Mouse (Mus musculus): ENCODE measurements around the gene Atp6v0d1. TPM values are rescaled to one million over a fixed set of nuclear protein-coding genes. Genes with fewer than 3 reads are reported as not detected.

Atp6v0d1 gene
- total RNA-seq, 1 experiment = 85.5 TPM

DNA sequence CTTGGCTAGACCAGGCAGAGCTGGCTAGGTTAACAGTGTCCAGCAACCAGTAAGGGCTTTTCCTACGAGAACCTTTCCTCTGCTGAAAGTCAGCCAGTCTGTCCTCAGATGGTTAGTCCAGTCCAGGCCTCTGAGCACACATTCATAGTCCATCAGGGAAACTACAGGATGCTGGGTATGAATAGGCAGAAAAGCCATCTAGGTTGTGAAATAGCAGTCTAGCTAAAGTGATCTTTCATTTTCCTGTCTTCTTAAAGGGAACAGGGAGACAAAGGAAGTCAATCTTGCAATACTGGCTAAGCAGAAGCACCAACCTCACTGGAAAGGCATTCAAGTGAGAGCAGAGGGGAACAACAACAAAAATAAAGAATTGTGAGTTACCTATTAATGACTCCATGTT, 13.0 kb downstream of the Atp6v0d1 start:
- no peak for TF ChIP-seq HCFC1 (IDR thresholded peaks at IDR 0.05; ENCODE audit: borderline replicate concordance, insufficient read depth, low read length)
- no peak for TF ChIP-seq ZNF384 (IDR thresholded peaks at IDR 0.05; ENCODE audit: low read depth, low read length)
- no peak for TF ChIP-seq CHD2 (IDR thresholded peaks at IDR 0.05; ENCODE audit: low read depth, low read length)
- no peak for TF ChIP-seq ZC3H11A (IDR thresholded peaks at IDR 0.05; ENCODE audit: borderline replicate concordance, low read depth, low read length)
- no peak for TF ChIP-seq MAFK (IDR thresholded peaks at IDR 0.05; ENCODE audit: insufficient read depth, low read depth, low read length)
- H3K4me1 ChIP-seq (ENCODE audit: control insufficient read depth in 2 of 2, insufficient read depth in 2 of 2, low read length in 2 of 2, poor library complexity in 1 of 2) = peaks cover 0 to 5% of the 10 kb centered on the region in 2 experiments; a peak in 1 of 4 replicates
- H3K4me3 ChIP-seq (ENCODE audit: insufficient read depth in 1 of 2, low read depth in 1 of 2, low read length in 2 of 2, poor library complexity in 1 of 2, severe bottlenecking in 1 of 2) = no peak overlapping the region
- H3K36me3 ChIP-seq (ENCODE audit: control insufficient read depth, insufficient read depth, low read length, poor library complexity, severe bottlenecking) = peaks cover 3% of the 10 kb centered on the region; the same call in 1 of the 2 replicates
- no peak for DNase-seq (ENCODE audit: low read depth, low spot score)
- no peak overlapping the region for H3K27ac ChIP-seq (ENCODE audit: insufficient read depth, low read depth, low read length, poor library complexity, severe bottlenecking)
- no peak overlapping the region for H3K9ac ChIP-seq (ENCODE audit: insufficient read depth, low read depth, low read length, poor library complexity, severe bottlenecking)
- in situ Hi-C loops (cut with MboI; ENCODE audit: low sequenced_read_pairs in 2 of 2, unreplicated experiment in 2 of 2) = loop anchor here in 1 of 2 experiments (5.0 kb wide), 1 partner anchor 66 kb away; no protein-coding TSS in a partner anchor
- no peaks in the 10 kb centered on the region for H3K9me3 ChIP-seq (ENCODE audit: control insufficient read depth, insufficient read depth, low read depth, low read length)

GRCm38 (mm10) chr8:105552032-105552431, 13.8 kb downstream of the Atp6v0d1 start:
- Histone ChIP-seq H3K9me3 (ENCODE audit: control insufficient read depth, insufficient read depth, low read depth, low read length) (no peaks in the 10 kb centered on the region), H3K9ac (ENCODE audit: insufficient read depth, low read depth, low read length, poor library complexity, severe bottlenecking) (no peak overlapping the region), H3K36me3 (ENCODE audit: control insufficient read depth, insufficient read depth, low read length, poor library complexity, severe bottlenecking) (peaks cover 3% of the 10 kb centered on the region; the same call in 1 of the 2 replicates), H3K4me3 (ENCODE audit: insufficient read depth in 1 of 2, low read depth in 1 of 2, low read length in 2 of 2, poor library complexity in 1 of 2, severe bottlenecking in 1 of 2) (no peak overlapping the region), H3K27ac (ENCODE audit: insufficient read depth, low read depth, low read length, poor library complexity, severe bottlenecking) (no peak overlapping the region), H3K4me1 (ENCODE audit: control insufficient read depth in 2 of 2, insufficient read depth in 2 of 2, low read length in 2 of 2, poor library complexity in 1 of 2) (peaks cover 0 to 5% of the 10 kb centered on the region in 2 experiments; a peak in 1 of 4 replicates)
- no peak for TF ChIP-seq ZNF384 (IDR thresholded peaks at IDR 0.05; ENCODE audit: low read depth, low read length)
- no peak for TF ChIP-seq ZC3H11A (IDR thresholded peaks at IDR 0.05; ENCODE audit: borderline replicate concordance, low read depth, low read length)
- no peak for TF ChIP-seq HCFC1 (IDR thresholded peaks at IDR 0.05; ENCODE audit: borderline replicate concordance, insufficient read depth, low read length)
- TF ChIP-seq CHD2 (IDR thresholded peaks at IDR 0.05; ENCODE audit: low read depth, low read length) = no peak
- no peak for TF ChIP-seq MAFK (IDR thresholded peaks at IDR 0.05; ENCODE audit: insufficient read depth, low read depth, low read length)
- DNase-seq (ENCODE audit: low read depth, low spot score) = no peak
- in situ Hi-C loops (cut with MboI; ENCODE audit: low sequenced_read_pairs in 2 of 2, unreplicated experiment in 2 of 2) = loop anchor here in 1 of 2 experiments (5.0 kb wide), 1 partner anchor 65 kb away; no protein-coding TSS in a partner anchor

GRCm38 (mm10) chr8:105550083-105550482, 15.8 kb downstream of the Atp6v0d1 start:
- no peaks in the 10 kb centered on the region for H3K9me3 ChIP-seq (ENCODE audit: control insufficient read depth, insufficient read depth, low read depth, low read length)
- DNase-seq (ENCODE audit: low read depth, low spot score) = no peak
- in situ Hi-C loops (cut with MboI; ENCODE audit: low sequenced_read_pairs in 2 of 2, unreplicated experiment in 2 of 2) = loop anchor here in 1 of 2 experiments (5.0 kb wide), 1 partner anchor 63 kb away; no protein-coding TSS in a partner anchor
- no peak overlapping the region for H3K9ac ChIP-seq (ENCODE audit: insufficient read depth, low read depth, low read length, poor library complexity, severe bottlenecking)
- TF ChIP-seq ZNF384 (IDR thresholded peaks at IDR 0.05; ENCODE audit: low read depth, low read length) = no peak
- no peak for TF ChIP-seq ZC3H11A (IDR thresholded peaks at IDR 0.05; ENCODE audit: borderline replicate concordance, low read depth, low read length)
- no peak overlapping the region for H3K27ac ChIP-seq (ENCODE audit: insufficient read depth, low read depth, low read length, poor library complexity, severe bottlenecking)
- H3K4me3 ChIP-seq (ENCODE audit: insufficient read depth in 1 of 2, low read depth in 1 of 2, low read length in 2 of 2, poor library complexity in 1 of 2, severe bottlenecking in 1 of 2) = no peak overlapping the region
- peaks cover 0 to 2% of the 10 kb centered on the region in 2 experiments; a peak in 1 of 4 replicates for H3K4me1 ChIP-seq (ENCODE audit: control insufficient read depth in 2 of 2, insufficient read depth in 2 of 2, low read length in 2 of 2, poor library complexity in 1 of 2)
- peaks cover 3% of the 10 kb centered on the region; the same call in 1 of the 2 replicates for H3K36me3 ChIP-seq (ENCODE audit: control insufficient read depth, insufficient read depth, low read length, poor library complexity, severe bottlenecking)

- DNase-seq (ENCODE audit: low read depth, low spot score) = no peak
- no peaks in the 10 kb centered on the region for H3K4me1 ChIP-seq (ENCODE audit: control insufficient read depth in 2 of 2, insufficient read depth in 2 of 2, low read length in 2 of 2, poor library complexity in 1 of 2)
- no peak overlapping the region for H3K27ac ChIP-seq (ENCODE audit: insufficient read depth, low read depth, low read length, poor library complexity, severe bottlenecking)
- H3K9me3 ChIP-seq (ENCODE audit: control insufficient read depth, insufficient read depth, low read depth, low read length) = no peaks in the 10 kb centered on the region
- no peak overlapping the region for H3K4me3 ChIP-seq (ENCODE audit: insufficient read depth in 1 of 2, low read depth in 1 of 2, low read length in 2 of 2, poor library complexity in 1 of 2, severe bottlenecking in 1 of 2)
- in situ Hi-C loops (cut with MboI; ENCODE audit: low sequenced_read_pairs in 2 of 2, unreplicated experiment in 2 of 2) = no loop called here
- peaks cover 3% of the 10 kb centered on the region; the same call in 1 of the 2 replicates for H3K36me3 ChIP-seq (ENCODE audit: control insufficient read depth, insufficient read depth, low read length, poor library complexity, severe bottlenecking)
- TF ChIP-seq CHD2 (IDR thresholded peaks at IDR 0.05; ENCODE audit: low read depth, low read length) (no peak), HCFC1 (IDR thresholded peaks at IDR 0.05; ENCODE audit: borderline replicate concordance, insufficient read depth, low read length) (no peak), MAFK (IDR thresholded peaks at IDR 0.05; ENCODE audit: insufficient read depth, low read depth, low read length) (no peak), ZNF384 (IDR thresholded peaks at IDR 0.05; ENCODE audit: low read depth, low read length) (no peak), ZC3H11A (IDR thresholded peaks at IDR 0.05; ENCODE audit: borderline replicate concordance, low read depth, low read length) (no peak)
- H3K9ac ChIP-seq (ENCODE audit: insufficient read depth, low read depth, low read length, poor library complexity, severe bottlenecking) = no peak overlapping the region
Observed at GRCm38 (mm10) chr8:105549506-105549905, 16.3 kb downstream of the Atp6v0d1 start.

All from ES-E14 (cell line).